Mouse (Mus musculus) olfactory bulb, adult 2 months (tissue): ENCODE data around the gene Bcor.

Source experiments
- CTCF ChIP-seq: fragments of 200-500 bp; IDR thresholded peaks from 2 replicates; pipeline ENCODE4 v1.5.1; 2012; ENCODE audit warnings: low read depth, mild to moderate bottlenecking, low read length, moderate library complexity; ENCODE audit not compliant: insufficient read depth
- POLR2A ChIP-seq: fragments of 200-500 bp; IDR thresholded peaks from 2 replicates; pipeline ENCODE4 v1.6.1; 2012; ENCODE audit warnings: mild to moderate bottlenecking, low read depth, low read length, moderate library complexity; ENCODE audit not compliant: insufficient read depth

GRCm38 (mm10) chrX:12135121-12136111 is 24.7 kb downstream of the Bcor start:
- TF ChIP-seq POLR2A = no peak
- TF ChIP-seq CTCF = no peak
